Mouse (Mus musculus) heart, embryonic 12.5 days (tissue): ENCODE results near the gene 1700037H04Rik. TPM values are rescaled to one million over a fixed set of nuclear protein-coding genes. Genes with fewer than 3 reads are reported as not detected.

ENCODE experiments used
- ATAC-seq: fragments of 200-750 bp; cut with Nextera tagmentation; 2 replicates; pipeline ENCODE4 v1.8.0; 2017; ENCODE audit warnings: moderate TSS enrichment, moderate library complexity; ENCODE audit not compliant: insufficient number of reproducible peaks, low FRiP score
- H3K27ac ChIP-seq: fragments of 300-500 bp; sonication (generic); 2 replicates; pipeline ENCODE4 v1.5.1; 2016; ENCODE audit warnings: mild to moderate bottlenecking, moderate library complexity; ENCODE audit not compliant: poor library complexity, severe bottlenecking
- H3K27me3 ChIP-seq: fragments of 300-500 bp; sonication (generic); replicated peaks from 2 replicates; pipeline ENCODE4 v1.6.1; 2016; ENCODE audit warnings: mild to moderate bottlenecking, moderate library complexity
- H3K36me3 ChIP-seq: fragments of 300-500 bp; sonication (generic); 2 replicates; pipeline ENCODE4 v1.6.1; 2016; ENCODE audit warnings: mild to moderate bottlenecking, moderate library complexity
- H3K4me1 ChIP-seq: fragments of 300-500 bp; sonication (generic); replicated peaks from 2 replicates; pipeline ENCODE4 v1.6.1; 2016; ENCODE audit warnings: mild to moderate bottlenecking
- H3K4me2 ChIP-seq: fragments of 300-500 bp; sonication (generic); 2 replicates; pipeline ENCODE4 v1.6.1; 2016; ENCODE audit warnings: mild to moderate bottlenecking, moderate library complexity
- H3K4me3 ChIP-seq: fragments of 300-500 bp; sonication (generic); 2 replicates; pipeline ENCODE4 v1.5.1; 2016; ENCODE audit warnings: mild to moderate bottlenecking
- H3K9ac ChIP-seq: fragments of 300-500 bp; sonication (generic); 2 replicates; pipeline ENCODE4 v1.6.1; 2016; ENCODE audit warnings: mild to moderate bottlenecking, moderate library complexity
- H3K9me3 ChIP-seq: fragments of 300-500 bp; sonication (generic); replicated peaks from 2 replicates; pipeline ENCODE4 v1.6.1; 2016; ENCODE audit warnings: mild to moderate bottlenecking, moderate library complexity
- WGBS: fragments of 180-500 bp; shearing (Covaris S2); methylation state at CpG from one replicate; pipeline ENCODE4 v1.1.7; 2016; 5-methylcytosine and 5-hydroxymethylcytosine counted together
- polyA plus RNA-seq: library from polyadenylated mRNA; unstranded; fragments of >200 nt; fragmentation: Nextera tagmentation; extraction: Ambion mirVana; gene quantifications from 2 replicates; pipeline ENCODE4 v1.2.1, GENCODE M21; 2016

Gene 1700037H04Rik
- polyA plus RNA-seq, 1 experiment from 2014 or later: 69.2 TPM

DNA sequence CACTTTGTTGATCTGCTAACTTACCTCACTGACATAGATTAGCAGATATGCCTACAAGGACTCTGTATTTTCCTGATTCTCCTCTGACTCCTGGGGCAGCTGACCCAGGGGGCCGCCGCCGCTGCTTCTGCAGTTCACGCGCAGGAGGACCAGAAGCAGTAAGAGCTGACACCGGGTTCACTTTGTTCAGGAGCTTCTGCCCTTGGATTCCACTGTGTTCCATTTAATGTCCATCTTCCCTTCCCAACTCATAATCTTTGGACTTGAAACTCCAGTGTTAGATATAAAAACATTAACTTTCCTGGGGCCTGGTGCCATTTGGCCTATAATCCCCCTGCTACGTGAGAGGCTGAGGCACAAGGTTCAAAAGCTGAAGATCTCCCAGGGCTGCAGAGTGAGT lies 4.0 kb upstream of the 1700037H04Rik start:
- no peak for ATAC-seq
- 66% methylated on average over 7 of the region's 7 CpGs for WGBS
- Histone ChIP-seq H3K9ac (no peak overlapping the region), H3K27me3 (0 out of 2 replicates have a peak, but pooled peaks cover under 1% of the 10 kb centered on the region), H3K9me3 (peaks cover 6% of the 10 kb centered on the region; the same call in 1 of the 2 replicates), H3K36me3 (no peaks in the 10 kb centered on the region), H3K4me2 (no peak overlapping the region), H3K4me1 (peaks cover 8% of the 10 kb centered on the region), H3K4me3 (no peak overlapping the region), H3K27ac (no peak overlapping the region)

DNA sequence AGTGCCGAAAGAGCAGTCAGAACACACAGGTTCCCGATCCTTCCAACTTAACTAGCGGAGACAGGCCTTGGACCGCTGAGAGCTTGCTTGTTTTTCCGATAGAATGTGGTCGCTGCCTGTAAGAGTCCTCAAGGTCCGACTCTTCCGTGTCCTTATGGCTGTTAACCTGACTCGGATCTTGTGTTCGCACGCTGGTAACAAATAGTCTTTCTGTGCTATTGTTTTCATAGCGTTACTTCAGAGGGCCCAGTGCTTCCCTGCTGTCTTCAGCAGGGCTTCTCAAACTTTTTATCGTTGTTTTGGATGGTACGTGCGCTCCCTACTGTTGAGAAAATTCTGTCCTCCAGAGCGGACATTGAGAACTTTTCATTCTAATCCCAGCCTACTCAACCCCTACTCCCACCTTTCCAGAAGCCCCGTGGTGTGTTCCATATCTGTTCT lies 810 bp upstream of the 1700037H04Rik start:
- no peak for ATAC-seq
- under 1% methylated on average over 17 of the region's 17 CpGs for WGBS
- H3K36me3 ChIP-seq: peaks cover 2% of the 10 kb centered on the region; the same call in 1 of the 2 replicates

DNA sequence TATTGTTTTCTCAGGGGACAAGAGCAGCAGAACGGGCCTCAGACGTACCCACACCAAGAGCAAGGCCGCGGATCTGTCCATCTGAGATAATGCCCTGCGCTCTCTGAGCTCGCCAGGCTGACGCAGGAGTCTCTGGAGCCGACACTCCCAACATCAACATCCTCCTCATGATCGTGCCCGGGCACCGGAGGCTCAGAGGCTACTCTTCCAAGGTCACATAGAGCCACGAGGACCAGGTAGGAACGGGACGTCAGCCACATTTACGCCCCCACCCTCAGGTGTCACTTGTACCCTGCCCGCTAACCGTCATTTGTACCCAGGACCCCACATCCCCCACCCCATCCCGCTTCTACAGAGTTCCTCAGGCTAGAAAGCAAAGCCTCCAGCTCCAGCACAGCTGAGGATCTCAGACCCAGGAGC lies 380 bp downstream of the 1700037H04Rik start:
- no peaks in the 10 kb centered on the region for H3K27me3 ChIP-seq

More for the DNA sequence above, 810 bp upstream of the 1700037H04Rik start:
- H3K9me3 ChIP-seq: peaks cover 6% of the 10 kb centered on the region; the same call in 1 of the 2 replicates
- H3K4me3 ChIP-seq: peak overlapping the region; percentile 79
- peaks cover 30% of the 10 kb centered on the region for H3K4me1 ChIP-seq
- peak overlapping the region; percentile 92 for H3K27ac ChIP-seq
- peak overlapping the region; percentile 80 for H3K9ac ChIP-seq
- no peaks in the 10 kb centered on the region for H3K27me3 ChIP-seq
- peak overlapping the region; percentile 81 for H3K4me2 ChIP-seq

DNA sequence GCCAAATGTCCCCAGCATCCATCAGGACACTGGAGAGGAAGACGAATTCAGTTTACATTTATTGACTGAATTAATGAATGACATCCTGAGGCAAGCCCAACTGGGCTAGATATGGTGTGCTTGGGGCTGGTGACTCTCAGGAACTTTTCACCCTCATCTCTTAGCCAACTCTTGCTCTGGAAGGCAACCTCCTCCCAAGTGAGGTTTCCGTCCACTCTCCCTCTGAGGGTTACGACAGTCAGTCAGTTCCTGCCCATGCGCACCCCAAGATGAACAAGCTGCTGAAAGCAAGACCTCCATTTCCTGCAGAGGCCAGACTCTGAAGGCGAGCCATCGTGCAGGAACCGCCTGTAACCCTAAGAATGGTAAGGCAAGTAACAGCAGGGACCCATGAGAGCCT lies 2.9 kb downstream of the 1700037H04Rik start:
- Histone ChIP-seq H3K9ac (no peak overlapping the region), H3K27me3 (no peaks in the 10 kb centered on the region), H3K36me3 (peaks cover 23% of the 10 kb centered on the region), H3K4me1 (peaks cover 38% of the 10 kb centered on the region), H3K4me2 (no peak overlapping the region), H3K4me3 (no peak overlapping the region), H3K9me3 (no peaks in the 10 kb centered on the region), H3K27ac (no peak overlapping the region)
- no peak for ATAC-seq
- WGBS: 93% methylated on average over 7 of the region's 7 CpGs

More for the DNA sequence above, 380 bp downstream of the 1700037H04Rik start:
- Histone ChIP-seq H3K4me1 (peaks cover 30% of the 10 kb centered on the region), H3K27ac (peak overlapping the region; percentile 69), H3K36me3 (peaks cover 6% of the 10 kb centered on the region; the same call in 1 of the 2 replicates), H3K4me2 (peak overlapping the region; percentile 92), H3K9ac (peak overlapping the region; percentile 87), H3K9me3 (0 out of 2 replicates have a peak, but pooled peaks cover under 1% of the 10 kb centered on the region), H3K4me3 (peak overlapping the region; percentile 79)
- peak; percentile 83 for ATAC-seq
- 0% methylated on average over 18 of the region's 18 CpGs for WGBS

DNA sequence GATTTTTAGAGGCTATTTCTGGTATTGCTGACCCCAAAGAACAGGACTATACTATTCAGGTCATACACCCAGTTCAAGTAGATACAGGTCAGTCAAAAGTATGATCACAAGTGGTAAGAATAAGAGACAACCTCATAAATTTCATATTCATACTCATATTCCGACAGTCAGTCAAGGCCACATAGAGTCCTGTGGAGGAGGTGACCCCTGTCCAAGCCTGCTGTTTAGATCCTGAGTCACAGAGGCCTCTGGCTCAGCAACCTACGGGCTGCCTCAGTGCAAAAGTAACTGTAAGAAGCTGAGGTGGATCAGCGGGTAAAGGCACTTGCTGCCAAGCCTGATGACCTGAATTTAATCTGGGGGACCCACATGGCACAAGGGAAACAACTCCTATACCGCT lies 5.8 kb downstream of the 1700037H04Rik start:
- Histone ChIP-seq H3K36me3 (peaks cover 47% of the 10 kb centered on the region), H3K27ac (no peak overlapping the region), H3K9me3 (no peaks in the 10 kb centered on the region), H3K4me2 (no peak overlapping the region), H3K27me3 (no peaks in the 10 kb centered on the region), H3K9ac (no peak overlapping the region), H3K4me3 (no peak overlapping the region), H3K4me1 (peaks cover 31% of the 10 kb centered on the region)
- ATAC-seq: no peak
- WGBS: 91% methylated on average over 4 of the region's 4 CpGs

DNA sequence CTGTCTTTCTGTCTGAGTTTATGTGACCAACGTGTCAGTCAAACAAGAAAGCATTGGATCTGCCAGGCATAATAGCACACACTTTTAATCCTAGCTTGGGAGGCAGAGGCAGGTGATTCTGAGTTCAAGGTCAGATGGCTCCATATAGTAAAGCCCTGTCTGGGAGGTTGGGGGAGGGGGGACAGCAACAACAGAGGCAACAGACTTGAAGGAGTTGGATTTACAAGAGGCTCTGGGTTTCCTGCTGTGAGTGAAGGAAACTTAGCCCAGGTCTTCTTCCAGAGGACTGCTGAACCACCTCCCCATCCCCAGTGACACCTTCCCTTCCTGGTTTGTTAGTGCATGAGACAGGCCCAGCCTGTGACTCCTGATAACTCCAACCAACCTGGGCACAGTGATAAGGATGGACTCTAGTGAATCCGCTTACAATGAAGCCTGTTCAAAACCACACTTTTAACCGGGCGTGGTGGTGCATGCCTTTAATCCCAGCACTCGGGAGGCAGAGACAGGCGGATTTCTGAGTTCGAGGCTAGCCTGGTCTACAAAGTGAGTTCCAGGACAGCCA lies 7.6 kb downstream of the 1700037H04Rik start:
- WGBS: 73% methylated on average over 7 of the region's 7 CpGs
- Histone ChIP-seq H3K4me2 (no peak overlapping the region), H3K9ac (no peak overlapping the region), H3K4me3 (no peak overlapping the region), H3K27me3 (no peaks in the 10 kb centered on the region), H3K4me1 (peaks cover 25% of the 10 kb centered on the region), H3K36me3 (peaks cover 65% of the 10 kb centered on the region), H3K9me3 (no peaks in the 10 kb centered on the region), H3K27ac (no peak overlapping the region)
- ATAC-seq: peak; percentile 81

DNA sequence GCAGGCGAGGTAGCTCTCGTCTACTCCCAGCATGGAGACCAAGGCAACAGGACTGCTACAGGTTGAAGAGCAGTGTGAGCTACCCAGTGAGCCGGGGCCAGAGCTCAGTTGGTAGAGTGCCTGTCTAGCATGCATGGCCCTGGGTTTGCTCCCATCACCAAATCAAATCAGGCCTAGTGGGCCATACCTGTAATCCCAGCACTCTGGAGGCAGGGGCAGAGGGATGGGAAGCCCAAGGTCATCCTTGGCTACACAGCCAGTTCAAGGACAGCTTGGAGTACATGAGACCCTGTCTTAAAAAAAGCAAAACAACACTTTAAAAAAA lies 10.7 kb downstream of the 1700037H04Rik start:
- Histone ChIP-seq H3K4me2 (no peak overlapping the region), H3K9ac (no peak overlapping the region), H3K4me1 (peaks cover 30% of the 10 kb centered on the region), H3K27me3 (no peaks in the 10 kb centered on the region), H3K9me3 (no peaks in the 10 kb centered on the region), H3K27ac (no peak overlapping the region), H3K36me3 (peaks cover 88% of the 10 kb centered on the region), H3K4me3 (no peak overlapping the region)
- 86% methylated on average over 3 of the region's 3 CpGs for WGBS
- ATAC-seq: no peak

DNA sequence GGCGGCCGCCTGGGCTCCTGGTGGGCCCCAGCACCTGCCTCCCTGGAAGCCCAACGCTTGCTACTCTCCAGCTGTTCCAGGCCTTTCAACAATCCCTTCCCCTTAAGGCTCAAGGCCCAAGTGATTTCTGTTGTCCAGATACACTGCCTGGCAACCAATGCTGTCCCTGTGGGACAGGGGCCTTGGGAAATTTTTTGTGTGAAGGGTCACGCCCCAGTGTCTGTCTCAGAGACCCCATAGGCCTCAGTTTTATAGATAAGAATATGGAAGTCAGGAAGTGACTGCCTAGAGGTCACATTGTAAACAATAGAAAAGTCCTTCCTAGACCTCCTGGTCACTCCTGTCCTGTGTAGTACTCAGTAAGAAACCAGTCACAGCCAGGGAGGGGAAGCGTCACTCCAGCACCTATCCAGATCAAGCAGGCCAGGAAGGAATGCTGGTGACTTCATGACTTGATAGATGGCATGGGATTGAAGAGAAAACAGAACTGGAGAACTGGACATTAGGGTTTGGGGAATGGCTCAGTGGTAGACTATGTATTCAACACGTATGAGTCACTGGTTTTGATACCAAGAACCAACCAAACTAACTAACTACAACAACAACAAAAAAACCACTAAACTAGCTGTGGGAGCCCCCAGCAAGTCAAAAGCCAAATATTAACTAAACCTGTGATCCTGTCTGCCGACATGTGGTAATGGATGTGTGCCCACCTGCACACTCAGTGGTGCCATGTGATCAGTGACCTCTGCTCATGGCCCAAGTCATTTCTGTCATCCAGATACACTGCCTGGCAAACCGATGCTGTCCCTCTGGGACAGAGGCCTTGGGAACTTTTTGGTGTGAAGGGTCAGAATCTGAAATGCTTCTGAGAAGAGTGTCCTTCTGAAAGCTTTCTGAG lies 11.3 kb downstream of the 1700037H04Rik start:
- H3K4me2 ChIP-seq: no peak overlapping the region
- H3K4me3 ChIP-seq: no peak overlapping the region
- peaks cover 92% of the 10 kb centered on the region for H3K36me3 ChIP-seq
- no peaks in the 10 kb centered on the region for H3K9me3 ChIP-seq
- peaks cover 30% of the 10 kb centered on the region for H3K4me1 ChIP-seq
- H3K27me3 ChIP-seq: no peaks in the 10 kb centered on the region
- no peak overlapping the region for H3K9ac ChIP-seq
- H3K27ac ChIP-seq: no peak overlapping the region
- ATAC-seq: peak; percentile 7; the same call in 1 of the 2 replicates
- WGBS: 71% methylated on average over 8 of the region's 8 CpGs

DNA sequence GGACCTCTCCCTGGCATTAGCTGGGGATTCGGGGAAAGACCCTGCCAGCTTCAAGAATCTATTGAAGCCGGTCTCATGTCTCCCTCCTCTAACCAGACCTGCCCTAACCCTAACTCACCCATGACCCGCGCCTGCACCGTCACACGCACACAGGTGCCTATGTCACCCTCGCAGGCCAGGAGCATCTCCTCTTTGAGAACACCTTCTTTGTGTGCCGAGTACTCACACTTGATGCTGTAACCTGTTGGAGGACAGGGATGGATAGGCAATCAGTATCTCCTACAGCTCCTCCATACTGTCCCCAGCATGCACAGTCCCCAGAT lies 12.9 kb downstream of the 1700037H04Rik start:
- Histone ChIP-seq H3K9me3 (no peaks in the 10 kb centered on the region), H3K4me1 (peaks cover 22% of the 10 kb centered on the region), H3K4me3 (no peak overlapping the region), H3K36me3 (peaks cover 84% of the 10 kb centered on the region), H3K4me2 (no peak overlapping the region), H3K27ac (no peak overlapping the region), H3K27me3 (no peaks in the 10 kb centered on the region), H3K9ac (no peak overlapping the region)
- WGBS: 94% methylated on average over 8 of the region's 8 CpGs
- ATAC-seq: no peak

DNA sequence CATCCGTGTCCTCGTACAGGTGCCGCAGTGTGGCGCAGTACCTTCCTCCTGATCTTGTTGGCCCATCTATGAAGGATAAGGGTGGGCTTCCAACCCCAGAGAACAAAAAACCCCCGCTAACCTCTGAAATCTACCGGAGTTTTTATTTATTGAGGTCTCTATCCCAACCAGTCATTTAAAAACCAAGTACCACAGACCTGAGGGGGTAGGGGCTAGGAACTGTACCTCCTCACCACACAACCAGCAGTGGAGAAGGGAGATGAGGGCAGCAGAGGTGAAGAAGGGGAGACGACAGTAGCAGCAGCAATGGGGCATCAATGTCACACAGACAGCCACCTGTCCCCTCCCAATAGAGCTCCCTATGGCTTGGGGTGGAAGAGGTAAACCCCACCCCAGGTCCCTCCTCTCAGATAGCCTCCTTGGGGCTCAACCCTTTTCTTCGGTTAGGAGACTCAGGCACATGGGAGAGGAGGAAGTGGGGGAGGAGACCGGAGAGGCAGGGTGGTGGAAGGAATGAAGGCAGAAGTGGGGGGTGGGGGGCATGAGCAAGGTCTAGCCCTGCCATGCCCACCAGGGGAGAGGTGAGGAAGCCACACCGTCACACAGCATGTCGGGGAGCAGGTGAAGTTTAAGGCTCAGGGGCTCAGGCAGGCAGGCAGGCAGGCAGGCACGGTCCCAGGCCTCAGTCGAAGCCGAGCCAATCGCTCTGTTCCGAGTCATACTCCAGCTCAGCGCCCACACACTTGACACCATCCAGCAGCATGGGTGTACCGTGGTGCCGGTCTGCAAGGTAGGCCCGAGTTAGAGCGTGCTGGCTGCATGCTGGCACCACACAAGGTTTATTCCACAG lies 13.5 kb downstream of the 1700037H04Rik start:
- Histone ChIP-seq H3K4me2 (no peak overlapping the region), H3K9me3 (no peaks in the 10 kb centered on the region), H3K9ac (no peak overlapping the region), H3K27me3 (no peaks in the 10 kb centered on the region), H3K27ac (no peak overlapping the region), H3K4me1 (peaks cover 22% of the 10 kb centered on the region), H3K4me3 (no peak overlapping the region), H3K36me3 (peaks cover 85% of the 10 kb centered on the region)
- no peak for ATAC-seq
- 77% methylated on average over 21 of the region's 21 CpGs for WGBS

DNA sequence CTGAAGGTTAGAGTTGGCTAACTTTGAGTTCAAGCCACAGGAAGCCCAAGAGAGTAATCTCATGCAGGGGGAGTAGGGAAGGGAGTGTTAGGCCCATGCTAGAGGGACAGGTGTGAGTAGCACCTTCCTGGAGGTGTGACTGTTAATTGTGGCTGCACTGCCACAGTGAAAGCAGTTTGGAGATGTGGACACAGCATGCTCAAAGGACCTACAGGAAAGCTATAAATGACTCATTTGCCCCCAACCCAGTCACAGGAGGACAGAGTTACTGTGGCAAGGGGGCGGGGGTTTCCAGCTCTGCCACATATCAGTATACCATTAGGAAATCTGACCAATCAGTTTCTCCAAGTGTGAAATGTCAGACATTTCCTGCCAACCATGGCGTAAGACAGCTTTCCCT lies 14.3 kb downstream of the 1700037H04Rik start:
- Histone ChIP-seq H3K27ac (no peak overlapping the region), H3K4me3 (no peak overlapping the region), H3K4me1 (peaks cover 27% of the 10 kb centered on the region), H3K36me3 (peaks cover 81% of the 10 kb centered on the region), H3K9me3 (no peaks in the 10 kb centered on the region), H3K4me2 (no peak overlapping the region), H3K9ac (no peak overlapping the region), H3K27me3 (no peaks in the 10 kb centered on the region)
- no peak for ATAC-seq
- 73% methylated on average over 2 of the region's 2 CpGs for WGBS
